Mouse (Mus musculus): ENCODE data around the gene Map3k11.
"Not testable (repeated sequence)": the region's sequence is repeated elsewhere in the genome, so short reads cannot be mapped to it uniquely, and the experiment has no call there.

Gene Map3k11

GRCm38 (mm10) chr19:5665465-5665864 lies 23.1 kb upstream of the Map3k11 start:
- DNase-seq (ENCODE audit: low read depth, low spot score): no peak

GRCm38 (mm10) chr19:5666386-5666785 lies 22.2 kb upstream of the Map3k11 start:
- no peak for DNase-seq (ENCODE audit: low read depth, low spot score)

- DNase-seq (ENCODE audit: low read depth, low spot score): no peak
Measured at GRCm38 (mm10) chr19:5668372-5668771, 20.2 kb upstream of the Map3k11 start.

GRCm38 (mm10) chr19:5680432-5680831 lies 8.1 kb upstream of the Map3k11 start:
- no peak for DNase-seq (ENCODE audit: low read depth, low spot score)

GRCm38 (mm10) chr19:5684236-5684635 lies 4.3 kb upstream of the Map3k11 start:
- DNase-seq (ENCODE audit: low read depth, low spot score): no peak

- no peak for DNase-seq (ENCODE audit: low read depth, low spot score)
Measured at GRCm38 (mm10) chr19:5684985-5685384, 3.6 kb upstream of the Map3k11 start.

GRCm38 (mm10) chr19:5685431-5685830 lies 3.1 kb upstream of the Map3k11 start:
- DNase-seq (ENCODE audit: low read depth, low spot score): no peak

- no peak for DNase-seq (ENCODE audit: low read depth, low spot score)
Measured at GRCm38 (mm10) chr19:5685861-5686260, 2.7 kb upstream of the Map3k11 start.

- DNase-seq (ENCODE audit: low read depth, low spot score): no peak
Measured at GRCm38 (mm10) chr19:5686437-5686836, 2.1 kb upstream of the Map3k11 start.

- not testable (repeated sequence) for DNase-seq (ENCODE audit: low read depth, low spot score)
Measured at GRCm38 (mm10) chr19:5686954-5687353, 1.6 kb upstream of the Map3k11 start.

GRCm38 (mm10) chr19:5687738-5688137 lies 804 bp upstream of the Map3k11 start:
- DNase-seq (ENCODE audit: low read depth, low spot score): no peak

- no peak for DNase-seq (ENCODE audit: low read depth, low spot score)
Measured at GRCm38 (mm10) chr19:5689088-5689428, 516 bp downstream of the Map3k11 start.

GRCm38 (mm10) chr19:5689565-5690342 lies 1.2 kb downstream of the Map3k11 start:
- DNase-seq (ENCODE audit: low read depth, low spot score): peak; percentile 82

GRCm38 (mm10) chr19:5690343-5690735 lies 1.8 kb downstream of the Map3k11 start:
- DNase-seq (ENCODE audit: low read depth, low spot score): no peak

GRCm38 (mm10) chr19:5691601-5692000 lies 3.1 kb downstream of the Map3k11 start:
- no peak for DNase-seq (ENCODE audit: low read depth, low spot score)

GRCm38 (mm10) chr19:5692086-5692912 lies 3.8 kb downstream of the Map3k11 start:
- DNase-seq (ENCODE audit: low read depth, low spot score): no peak

- no peak for DNase-seq (ENCODE audit: low read depth, low spot score)
Measured at GRCm38 (mm10) chr19:5692913-5693396, 4.4 kb downstream of the Map3k11 start.

- DNase-seq (ENCODE audit: low read depth, low spot score): no peak
Measured at GRCm38 (mm10) chr19:5693801-5694200, 5.3 kb downstream of the Map3k11 start.

GRCm38 (mm10) chr19:5695849-5696462 lies 7.4 kb downstream of the Map3k11 start:
- peak; percentile 93 for DNase-seq (ENCODE audit: low read depth, low spot score)

- DNase-seq (ENCODE audit: low read depth, low spot score): no peak
Measured at GRCm38 (mm10) chr19:5704163-5704800, 15.7 kb downstream of the Map3k11 start, which contains the start of gene Kcnk7. Gene Kcnk7 (plus strand): TSS chr19:5704367.

- DNase-seq (ENCODE audit: low read depth, low spot score): peak; percentile 49
Measured at GRCm38 (mm10) chr19:5704801-5705571, 16.4 kb downstream of the Map3k11 start.
